Mouse (Mus musculus): ENCODE data around the gene Kcnk3.

The Kcnk3 gene

DNA sequence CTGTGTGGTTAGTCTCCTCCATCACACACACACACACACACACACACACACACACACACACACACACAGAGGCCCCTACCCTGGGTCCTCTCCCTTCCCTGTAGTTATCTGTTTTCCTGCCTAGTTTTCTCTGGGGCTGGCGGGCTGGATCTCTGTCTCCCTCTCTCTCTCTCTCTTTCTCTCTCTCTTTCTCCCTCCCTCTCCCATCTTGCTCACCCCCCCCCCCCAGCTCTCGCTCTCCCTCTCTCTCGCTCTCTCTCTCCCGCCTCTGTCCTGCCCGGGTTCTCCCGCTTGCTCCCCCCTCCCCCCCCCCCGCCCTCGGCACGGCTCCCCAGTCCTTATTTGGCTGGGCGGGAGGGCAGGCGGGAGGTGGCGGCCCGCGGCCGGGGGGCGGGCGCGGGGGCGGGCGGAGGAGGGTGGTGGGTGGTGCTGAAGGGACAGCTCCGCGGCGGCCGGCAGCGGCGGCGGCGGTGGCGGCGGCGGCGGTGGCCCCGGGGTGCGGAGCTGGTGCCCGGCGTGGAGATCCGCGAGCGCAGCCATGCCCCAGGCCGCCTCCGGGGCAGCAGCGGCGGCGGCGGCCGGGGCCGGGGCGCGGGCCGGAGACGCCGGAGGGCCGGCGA lies at the start of gene Kcnk3:
Gene Kcnk3 (plus strand): TSS at position 490 of the 620 bp plus-strand sequence.
- DNase-seq, result no peak

DNA sequence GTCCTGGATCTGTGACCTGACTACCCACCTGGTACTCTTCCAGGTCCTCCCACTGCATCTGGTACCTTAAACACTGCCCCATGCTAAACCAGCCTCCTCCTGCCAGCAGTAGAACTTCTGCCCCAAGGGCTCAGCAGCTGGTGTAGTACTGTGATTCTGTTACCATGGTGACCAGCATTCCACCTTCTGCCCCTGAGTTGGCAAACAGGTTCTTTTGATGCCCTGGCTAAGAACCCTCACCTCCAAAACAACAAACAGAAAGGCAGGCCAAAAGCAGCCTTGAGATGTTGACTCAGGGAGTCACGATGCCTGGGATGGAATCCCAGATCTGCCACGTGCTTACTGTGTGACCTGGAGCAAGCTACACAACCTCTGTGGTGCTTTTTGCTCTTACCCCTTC lies 42.3 kb upstream of the Kcnk3 start, which contains the start of gene Cib4:
Gene Cib4 (minus strand): TSS at position 139 of the 400 bp plus-strand sequence.
- DNase-seq, result no peak

DNA sequence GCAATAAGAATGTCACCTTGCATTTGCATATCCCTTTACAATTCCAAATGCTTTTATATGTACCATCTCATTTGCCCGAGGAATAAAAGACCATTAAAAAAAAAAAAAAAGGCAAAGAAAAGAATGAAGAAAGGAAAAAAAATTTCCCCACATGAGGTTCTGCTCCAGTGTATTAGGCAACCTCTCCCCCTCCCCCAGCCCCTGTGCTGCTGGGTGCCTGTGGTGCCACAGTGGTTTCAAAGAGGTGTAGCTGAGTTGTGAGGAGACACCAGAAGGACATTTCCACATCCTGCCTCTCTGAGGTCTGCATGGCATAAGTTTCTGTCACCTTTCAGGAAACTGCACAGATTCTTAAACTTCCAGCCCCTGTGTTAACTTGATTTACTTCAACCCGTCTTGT lies 39.3 kb upstream of the Kcnk3 start:
- DNase-seq, result no peak

DNA sequence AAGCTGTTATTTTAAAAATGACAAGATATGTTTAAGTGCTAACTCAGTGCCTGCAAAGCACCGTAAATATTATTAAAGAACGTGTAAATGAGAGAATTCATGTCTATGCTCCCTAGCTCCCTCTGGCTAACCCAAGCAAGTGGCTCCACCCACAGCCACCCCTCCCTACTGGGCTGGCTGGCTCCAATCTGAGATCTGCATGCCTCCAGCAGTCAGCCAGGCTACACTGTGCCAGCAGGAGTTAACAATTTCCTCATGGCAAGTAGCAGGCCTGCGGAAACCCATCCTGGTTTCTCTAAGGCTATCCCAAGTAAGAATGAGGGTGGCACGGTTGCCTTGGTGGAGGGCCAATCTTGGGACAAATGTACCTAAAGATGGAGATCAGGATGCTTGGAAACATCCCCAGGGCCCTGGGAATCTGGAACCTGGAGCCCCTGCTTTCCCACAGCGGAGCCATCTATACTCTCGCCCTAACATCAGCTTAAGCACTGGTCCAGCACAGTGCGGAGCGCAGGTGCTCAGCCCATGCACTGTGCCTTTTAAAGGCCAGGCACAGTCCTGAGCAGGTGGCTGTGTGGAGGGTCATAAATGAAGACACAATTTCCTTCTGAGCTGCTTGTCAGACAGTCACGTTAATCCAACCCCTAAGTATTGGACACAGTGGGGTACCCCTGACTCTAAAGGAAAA lies 37.5 kb upstream of the Kcnk3 start:
- DNase-seq, result no peak

DNA sequence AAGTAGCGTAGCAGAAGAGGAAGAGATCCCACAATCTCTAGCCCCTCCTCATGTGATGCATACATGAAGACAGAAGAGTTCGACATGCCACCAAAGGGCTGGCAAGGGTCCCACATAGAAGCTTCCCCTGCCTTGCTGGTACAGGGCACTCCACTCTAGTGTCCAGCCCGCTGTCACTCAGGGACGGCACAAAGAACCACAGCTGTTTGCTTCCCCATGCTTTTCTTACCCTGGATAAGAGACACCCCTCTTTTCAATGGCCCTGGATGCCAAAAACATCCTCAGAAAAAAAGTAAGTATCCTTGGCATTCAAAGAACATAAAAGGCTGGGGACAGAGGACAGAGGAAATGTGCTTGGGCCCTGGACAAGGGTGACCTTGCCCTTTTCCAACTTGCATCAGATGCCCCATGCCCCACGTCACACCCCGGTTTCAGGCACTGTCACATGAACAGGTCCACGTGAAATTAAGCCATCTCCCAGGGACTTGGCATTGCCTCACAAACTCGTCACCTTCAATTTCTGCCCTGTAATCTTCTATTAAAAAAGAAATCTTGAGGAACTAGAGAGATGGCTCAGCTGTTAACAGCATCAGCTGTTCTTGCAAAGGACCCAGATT lies 36.8 kb upstream of the Kcnk3 start:
- no peak for DNase-seq

DNA sequence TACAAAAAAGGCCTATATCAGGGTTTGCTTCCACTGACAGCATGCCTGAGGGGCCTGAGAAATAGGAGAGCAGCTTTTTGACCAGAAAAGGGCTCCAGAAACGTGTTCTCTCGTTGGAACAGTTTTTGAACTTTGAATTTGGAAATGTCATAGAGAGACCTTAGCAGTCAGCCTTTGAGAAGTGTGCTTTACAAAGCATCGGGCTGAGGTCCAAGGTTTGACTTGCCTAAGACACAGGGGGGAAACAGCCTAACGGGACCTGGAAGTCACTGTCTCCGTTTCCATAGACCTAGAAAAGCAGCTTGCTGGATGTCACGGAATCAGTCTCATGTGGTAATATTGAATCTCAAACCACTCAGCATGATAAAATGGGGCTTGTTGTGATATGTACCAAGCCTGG lies 36.0 kb upstream of the Kcnk3 start:
- DNase-seq, result no peak

DNA sequence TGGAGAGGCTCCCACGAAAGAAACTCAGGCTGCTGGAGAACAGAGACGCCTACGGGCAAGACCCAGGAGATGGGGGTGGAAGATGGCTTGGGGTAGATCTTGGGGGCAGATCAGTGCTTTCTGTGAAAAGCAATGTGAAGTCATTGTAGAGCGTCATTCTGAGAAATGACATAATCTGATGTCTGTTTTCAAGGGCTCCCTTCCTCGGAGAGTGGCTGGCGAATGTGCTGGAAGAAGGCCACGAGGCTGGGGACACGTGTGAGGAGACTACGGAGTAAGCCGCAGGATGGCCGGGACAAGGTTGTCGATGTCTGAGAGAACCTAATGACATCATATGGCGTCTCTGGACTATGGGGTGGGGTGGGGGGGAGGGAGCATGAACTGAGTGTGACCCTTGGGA lies 34.0 kb upstream of the Kcnk3 start:
- no peak for DNase-seq

DNA sequence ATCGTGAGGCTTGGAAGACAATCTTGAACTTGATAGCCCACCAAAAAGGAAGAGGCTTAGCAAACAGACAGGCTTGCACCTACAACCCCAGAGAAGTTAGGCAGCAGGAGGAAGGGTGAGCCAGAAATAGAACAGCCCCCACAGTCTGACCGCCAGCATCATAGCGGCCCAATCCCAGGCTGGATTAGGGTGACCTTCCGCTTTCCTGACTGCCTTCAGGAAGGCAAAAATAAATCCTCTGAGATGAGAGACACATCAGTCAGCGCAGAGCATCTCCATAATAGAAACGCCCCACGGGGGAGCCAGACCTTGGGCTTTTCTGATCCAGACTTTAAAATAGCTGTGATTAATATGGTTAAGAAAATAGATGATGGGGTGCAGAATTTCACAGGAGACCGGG lies 33.0 kb upstream of the Kcnk3 start:
- DNase-seq, result no peak

DNA sequence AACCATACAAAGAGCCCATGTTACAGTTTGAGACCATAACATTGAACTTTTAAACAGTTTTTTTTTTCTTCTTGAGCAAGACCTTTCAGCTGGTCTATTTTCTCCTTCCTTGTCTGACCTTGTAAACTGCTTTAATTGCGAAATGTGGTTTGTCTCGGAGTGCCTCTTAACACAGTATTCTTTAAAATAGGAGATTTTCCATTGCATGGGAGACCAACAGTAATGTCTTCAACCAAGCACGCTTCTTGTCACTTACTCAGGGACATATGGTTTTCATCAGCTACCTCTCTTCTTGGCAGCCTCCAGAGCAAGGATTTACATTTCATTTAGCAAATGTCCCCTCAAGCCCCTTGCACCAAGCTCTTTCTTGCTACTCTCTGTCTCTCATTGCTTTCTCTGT lies 31.7 kb upstream of the Kcnk3 start:
- no peak for DNase-seq

DNA sequence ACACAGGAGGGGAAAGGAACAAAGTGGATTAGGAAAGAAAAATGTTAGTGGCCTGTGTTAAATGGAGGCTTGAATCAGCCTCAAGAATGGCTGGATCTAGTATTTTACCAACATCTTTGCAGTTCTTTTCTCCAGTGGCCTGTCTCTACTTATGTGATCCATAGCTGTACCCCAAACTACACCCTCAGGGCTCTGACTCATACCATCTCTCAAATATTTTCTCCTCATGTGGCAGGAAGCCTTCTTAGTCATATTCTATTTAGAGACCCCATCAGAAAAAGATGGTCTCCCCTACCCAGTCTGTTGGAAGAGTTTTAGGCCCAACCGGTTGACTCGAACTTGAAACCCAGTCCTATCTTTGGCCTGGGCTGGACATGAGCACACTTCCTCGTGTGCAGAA lies 28.5 kb upstream of the Kcnk3 start:
- no peak for DNase-seq

DNA sequence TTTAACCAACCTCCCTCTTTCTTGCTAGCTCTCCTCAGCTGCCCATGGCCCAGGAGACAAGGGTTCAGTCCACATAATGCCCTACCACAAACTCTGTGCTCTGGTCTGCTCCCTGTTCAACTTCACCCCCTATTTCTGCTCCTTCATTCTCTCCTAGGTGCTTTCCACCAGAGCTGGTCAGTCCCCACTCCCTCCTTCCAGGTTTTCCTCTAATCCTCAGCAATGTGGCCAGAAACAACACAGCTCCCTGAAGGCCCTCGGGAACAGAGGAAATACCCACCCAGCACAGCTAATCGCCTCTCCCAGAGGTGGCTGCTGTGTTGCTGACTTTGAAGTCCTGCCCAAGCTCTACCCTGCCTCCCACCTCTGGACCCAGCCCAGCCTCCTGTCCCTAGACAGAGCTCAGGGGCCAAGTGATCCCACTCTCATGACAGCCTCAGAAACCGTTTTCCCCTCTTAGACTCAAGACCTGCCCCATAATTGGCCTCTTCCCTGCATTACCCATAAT lies 27.9 kb upstream of the Kcnk3 start:
- no peak for DNase-seq

DNA sequence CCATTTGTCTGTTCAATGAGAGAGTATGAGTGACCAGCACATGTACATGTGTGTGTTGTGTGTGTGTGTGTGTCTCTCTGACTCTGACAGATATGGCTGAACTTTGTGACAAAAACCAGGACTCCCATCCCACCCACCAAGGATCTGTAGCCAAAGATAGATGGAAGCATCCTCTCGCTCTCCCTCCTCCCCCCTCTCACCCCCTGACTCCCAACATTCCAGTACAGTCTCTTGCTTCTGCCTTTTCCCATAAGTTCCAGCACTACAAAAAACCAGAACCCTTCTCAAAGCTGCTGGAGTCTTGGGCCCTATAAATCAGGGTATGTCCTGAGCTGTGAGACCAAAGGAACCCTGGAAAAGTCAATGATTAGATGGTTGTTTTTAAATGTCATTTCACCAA lies 19.5 kb upstream of the Kcnk3 start:
- DNase-seq, result no peak

DNA sequence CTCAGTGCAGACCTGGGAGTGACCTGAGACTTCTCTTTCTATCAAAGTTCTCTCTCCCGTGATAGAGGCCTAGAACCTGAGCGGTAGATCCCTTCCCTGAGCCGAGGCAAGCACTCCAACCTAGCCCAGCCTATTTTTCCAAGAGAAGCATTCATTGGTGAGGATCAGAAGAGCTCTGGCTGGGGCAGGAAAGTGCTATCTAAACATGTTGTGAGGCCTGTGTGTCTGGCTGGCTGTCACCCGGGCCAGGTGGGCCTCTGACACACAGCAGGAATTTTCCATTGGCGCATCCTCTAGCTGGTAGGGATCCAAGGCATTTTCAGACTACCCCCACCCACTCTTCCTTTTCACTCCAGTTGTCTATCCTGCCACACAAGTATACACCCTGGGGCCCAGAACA lies 16.1 kb upstream of the Kcnk3 start:
- DNase-seq, result no peak

DNA sequence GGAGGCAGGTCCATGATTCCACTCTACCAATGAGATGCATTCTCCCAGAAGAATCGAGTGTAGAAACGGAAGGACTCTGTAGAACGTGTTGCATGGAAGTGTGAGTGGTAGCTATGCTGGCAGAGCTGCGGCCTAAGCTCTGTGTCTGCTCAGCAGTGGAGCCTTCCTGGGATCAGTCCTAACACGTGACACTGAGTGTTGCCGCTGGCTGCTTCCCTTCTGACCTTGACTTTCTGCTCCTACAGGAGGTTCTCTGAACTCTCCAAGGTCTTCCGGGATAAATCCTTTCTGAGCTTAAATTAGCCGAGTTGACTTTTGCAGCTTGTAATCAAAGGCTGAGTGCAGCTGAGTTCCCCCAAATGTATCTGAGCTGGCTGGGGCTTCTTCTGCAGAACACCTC lies 13.6 kb upstream of the Kcnk3 start:
- no peak for DNase-seq

DNA sequence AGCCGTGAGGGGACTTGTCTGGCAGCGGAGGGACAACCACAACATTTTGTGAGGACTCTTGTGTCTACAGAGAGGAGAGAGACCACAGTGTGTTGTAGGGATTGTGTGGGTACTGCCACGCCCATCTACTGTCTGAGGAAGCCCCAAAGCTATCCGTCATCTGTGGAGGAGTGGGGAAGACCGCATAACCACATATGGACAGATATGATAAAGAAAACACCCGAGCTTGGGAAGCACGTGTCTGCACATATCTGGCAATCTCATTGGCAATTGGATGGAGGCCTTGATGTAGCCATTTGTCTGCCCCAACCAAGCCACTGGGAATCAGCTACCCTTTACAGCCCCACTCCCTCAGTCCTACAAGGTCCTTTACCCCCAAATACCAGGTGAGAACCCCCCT lies 11.7 kb upstream of the Kcnk3 start:
- DNase-seq, result no peak

DNA sequence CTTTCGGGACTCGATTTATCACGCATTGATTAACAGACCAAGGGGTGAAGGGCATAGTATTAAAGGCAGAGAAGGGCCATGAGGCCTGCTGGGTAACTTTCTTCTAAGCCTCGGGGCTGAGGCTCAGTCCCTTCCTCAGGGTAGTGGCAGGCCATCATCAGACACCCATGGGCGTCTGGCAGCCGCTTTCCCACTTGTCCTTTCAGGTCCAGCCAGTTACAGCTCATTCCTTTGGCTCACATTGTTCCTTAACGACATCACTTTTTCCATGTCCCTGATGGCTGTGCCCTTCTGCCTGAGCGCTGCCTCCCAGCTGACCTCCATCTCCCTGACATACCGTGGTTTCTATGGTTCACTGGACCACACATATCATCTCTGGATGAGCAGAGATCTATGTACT lies 10.7 kb upstream of the Kcnk3 start:
- no peak for DNase-seq

DNA sequence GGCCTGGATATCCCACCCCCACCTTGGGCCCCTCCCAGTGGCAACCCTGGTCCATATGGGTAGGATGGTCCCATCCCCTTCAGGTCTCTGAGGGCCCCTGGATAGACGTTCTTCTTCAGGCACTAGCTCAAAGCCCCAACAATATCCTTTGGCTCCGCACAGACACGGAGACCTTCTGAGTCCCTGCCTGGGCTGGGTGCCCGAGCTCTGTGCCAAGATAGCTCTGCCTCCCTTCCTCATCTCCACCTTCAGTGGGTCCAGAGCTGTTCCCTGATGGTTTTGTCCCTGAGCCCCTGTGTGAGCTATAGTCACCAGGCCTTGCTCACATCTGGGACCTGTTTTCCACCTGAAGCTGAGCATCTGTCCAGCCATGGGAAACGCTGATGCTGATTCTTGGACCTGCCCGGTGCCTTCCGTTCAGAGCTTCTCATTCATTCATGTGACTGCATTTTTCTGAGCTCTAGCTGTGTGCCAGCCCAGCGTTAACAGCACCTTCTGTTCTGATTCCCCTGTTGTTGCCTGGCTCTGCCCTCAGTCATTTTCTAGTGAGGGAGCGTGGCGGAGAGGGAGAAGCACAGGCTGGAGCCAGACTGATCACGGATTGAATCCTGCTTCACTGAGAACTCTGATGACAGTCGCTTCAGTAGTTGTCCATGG lies 10.2 kb upstream of the Kcnk3 start:
- DNase-seq, result peak; percentile 61

DNA sequence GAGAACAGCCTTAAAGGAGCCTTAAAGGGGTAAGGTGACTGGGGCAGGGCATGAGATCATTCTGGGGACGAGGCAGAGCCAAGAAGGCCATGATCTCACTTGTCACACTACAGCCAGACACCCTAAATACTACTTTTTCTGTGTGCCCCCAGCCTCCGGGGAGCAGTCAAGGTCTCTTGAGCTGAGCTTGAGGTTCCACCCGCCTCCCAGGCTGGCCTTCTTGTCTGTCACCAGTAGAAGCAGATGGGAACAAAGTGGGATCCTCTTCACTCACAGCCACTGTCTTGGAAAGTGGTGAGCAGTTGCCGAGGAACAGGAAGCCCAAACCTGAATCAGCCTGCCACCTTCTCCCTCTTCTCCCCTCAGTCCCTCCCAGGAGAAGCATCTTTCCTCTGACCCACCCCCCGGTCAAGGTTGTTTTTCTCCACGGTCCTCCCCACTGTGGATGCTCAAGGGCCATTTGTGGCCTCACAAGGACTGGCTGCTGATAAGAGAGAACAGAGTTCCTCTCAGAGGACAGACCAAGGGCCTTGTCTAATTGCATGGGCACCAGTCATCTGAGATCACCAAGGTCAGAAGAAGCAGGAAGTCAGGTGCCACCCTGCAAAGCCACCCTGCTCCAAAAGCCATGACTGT lies 9.4 kb upstream of the Kcnk3 start:
- DNase-seq, result no peak

DNA sequence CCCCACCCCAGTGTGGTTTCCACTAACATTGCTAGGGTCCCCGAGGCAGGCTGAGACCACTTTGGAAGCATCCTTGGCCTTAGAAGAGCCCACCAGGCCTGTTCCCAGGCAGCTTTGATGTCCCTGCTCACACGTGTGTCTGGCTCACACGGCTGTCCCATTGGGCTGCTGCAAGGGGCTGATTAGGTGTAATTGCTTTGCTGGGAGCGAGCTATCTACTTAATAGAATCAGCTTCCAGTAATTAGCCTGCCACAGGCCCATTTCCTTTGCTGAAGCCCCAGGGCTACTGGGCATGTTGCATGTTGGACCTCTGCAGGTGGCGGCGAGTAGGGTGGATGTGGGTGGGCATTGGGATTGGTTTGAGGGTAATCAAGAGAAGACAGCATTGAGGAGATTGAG lies 7.2 kb upstream of the Kcnk3 start:
- no peak for DNase-seq

DNA sequence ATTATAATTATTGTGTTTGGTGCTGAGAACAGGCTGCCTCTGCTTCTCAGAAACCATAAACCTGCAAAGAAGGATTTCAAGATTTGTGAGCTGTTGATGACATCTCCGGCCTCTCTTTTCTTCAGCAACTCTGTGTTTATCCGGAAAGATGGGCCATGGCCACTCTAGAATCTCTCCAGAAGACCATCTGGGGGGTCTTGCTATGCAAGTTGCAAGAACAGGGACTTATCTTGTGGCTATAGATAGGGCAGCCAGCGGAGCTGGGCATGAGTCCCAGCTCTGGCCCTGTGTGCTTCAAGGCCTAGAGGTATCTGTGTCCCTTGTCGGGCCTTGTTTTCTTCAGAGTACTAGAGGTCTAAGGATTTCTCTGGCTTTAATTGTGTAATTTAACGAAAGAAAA lies 6.0 kb upstream of the Kcnk3 start:
- DNase-seq, result no peak

DNA sequence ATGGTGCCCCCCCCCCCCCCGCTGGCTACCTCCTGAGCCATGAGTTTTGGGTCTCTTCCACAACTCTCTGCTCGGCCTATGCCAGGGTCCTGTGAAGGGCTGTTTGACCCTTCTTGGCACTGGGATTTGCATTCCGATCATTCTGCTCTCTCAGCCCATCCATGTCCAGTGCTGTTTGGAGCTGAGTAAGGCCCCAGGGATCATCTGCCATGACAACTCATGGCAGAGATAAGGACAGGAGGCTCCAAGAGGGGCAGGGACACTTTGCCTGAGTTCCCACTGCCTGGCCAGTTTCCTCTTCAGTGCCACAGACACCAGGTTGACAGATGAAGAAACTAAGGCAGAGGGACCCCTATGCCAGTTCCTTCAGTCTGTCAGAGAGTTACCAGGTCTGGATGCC lies 1.4 kb upstream of the Kcnk3 start:
- DNase-seq, result no peak

DNA sequence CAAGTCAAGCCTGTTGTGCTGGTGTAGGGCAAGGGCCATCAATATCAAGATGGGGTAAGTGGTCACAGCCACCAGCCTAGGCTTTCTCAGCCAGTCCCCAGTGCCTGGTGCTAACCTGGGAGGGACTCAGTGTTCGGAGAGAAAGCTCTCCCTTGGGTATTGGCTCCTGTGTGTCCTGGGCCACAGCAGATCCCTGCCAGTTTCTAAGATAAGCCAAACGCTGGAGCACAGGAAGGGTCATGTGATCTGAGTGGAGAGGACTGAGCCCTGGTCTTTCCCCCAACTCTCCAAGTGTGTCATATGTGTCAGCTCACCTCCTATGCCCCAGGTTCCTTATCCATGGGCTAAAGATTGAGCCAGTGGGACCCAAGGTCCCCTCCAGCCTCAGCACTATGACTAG lies 869 bp upstream of the Kcnk3 start:
- no peak for DNase-seq

DNA sequence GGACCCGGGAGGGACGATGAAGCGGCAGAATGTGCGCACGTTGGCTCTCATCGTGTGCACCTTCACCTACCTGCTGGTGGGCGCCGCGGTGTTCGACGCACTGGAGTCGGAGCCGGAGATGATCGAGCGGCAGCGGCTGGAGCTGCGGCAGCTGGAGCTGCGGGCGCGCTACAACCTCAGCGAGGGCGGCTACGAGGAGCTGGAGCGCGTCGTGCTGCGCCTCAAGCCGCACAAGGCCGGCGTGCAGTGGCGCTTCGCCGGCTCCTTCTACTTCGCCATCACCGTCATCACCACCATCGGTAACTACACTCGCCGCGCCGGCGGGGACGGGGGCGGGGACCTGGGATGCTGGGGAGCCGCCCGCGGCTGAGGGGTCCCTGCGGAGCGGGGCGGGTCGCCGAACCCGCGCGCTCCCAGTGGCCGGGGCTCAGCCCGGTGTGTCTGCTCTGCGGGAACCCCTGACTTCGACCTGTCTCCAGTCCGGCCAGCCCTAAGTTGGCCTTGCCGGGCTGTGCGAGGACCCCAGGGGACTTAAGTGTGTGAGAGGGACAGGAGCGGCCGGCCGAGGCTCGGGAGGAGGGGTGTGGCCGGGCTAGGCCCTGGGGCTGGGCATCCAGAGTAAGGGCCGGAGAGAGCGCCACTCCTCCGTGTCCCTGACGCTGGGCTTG lies 465 bp downstream of the Kcnk3 start:
- no peak for DNase-seq

Measured in layer of hippocampus, adult 9-11 months (tissue).